Comparison of ENCODE assay signal across 8 mouse cellular contexts in genomic region chr10:59951211-59952151, GRCm38 (mm10). TPM values are rescaled to one million over a fixed set of nuclear protein-coding genes. Genes with fewer than 3 reads are reported as not detected.
DNase-seq lines count a peak whose midpoint lies in the region; ATAC-seq and TF ChIP-seq lines count a peak whose summit lies in the region.

Gene Ddit4, minus strand, starts transcription at chr10:59951834.

- peak within 1 kb of the TSS; percentile 76 for H3K4me3 ChIP-seq in ES-Bruce4 (ENCODE audit: low read depth, low read length)
- H3K4me3 ChIP-seq in forebrain, embryonic 14.5 days (ENCODE audit: low read depth, low read length): peak within 1 kb of the TSS; percentile 96
- H3K4me3 ChIP-seq in lung, adult 2 months (replicated peaks; ENCODE audit: extremely low read depth, low read depth, low read length): peak within 1 kb of the TSS; percentile 88

- peak; percentile 99 for DNase-seq in forebrain, embryonic 14.5 days (ENCODE audit: low spot score)
- DNase-seq in heart, postnatal 14 days: peak; percentile 99 to 100
- DNase-seq in layer of hippocampus, adult 18-20 months (ENCODE audit: low spot score in 2 of 2): peak; percentile 100
- peak; percentile 99 for DNase-seq in lung, adult 2 months
- peak; percentile 100 for DNase-seq in thymus, adult 18-20 months

- H3K9me3 ChIP-seq in ES-Bruce4 (replicated peaks; ENCODE audit: control insufficient read depth, insufficient read depth, low read length, poor library complexity, severe bottlenecking): no peaks in the 10 kb centered on the region
- H3K9me3 ChIP-seq in forebrain, embryonic 14.5 days (replicated peaks; ENCODE audit: control insufficient read depth, low read length): no peaks in the 10 kb centered on the region

- TF ChIP-seq EP300 in ES-Bruce4 (IDR thresholded peaks at IDR 0.05; ENCODE audit: insufficient read depth, low read depth, low read length): peak; percentile 86

- peaks cover 13% of the 10 kb centered on the region for H3K36me3 ChIP-seq in ES-Bruce4 (ENCODE audit: control insufficient read depth, insufficient read depth, low read length, poor library complexity, severe bottlenecking)
- H3K36me3 ChIP-seq in forebrain, embryonic 14.5 days (ENCODE audit: control insufficient read depth, insufficient read depth, low read length): 0 out of 2 replicates have a peak, but pooled peaks cover 5% of the 10 kb centered on the region

- peak within 1 kb of the TSS; percentile 91 for H3K9ac ChIP-seq in ES-Bruce4 (ENCODE audit: low read depth, poor library complexity, severe bottlenecking)
- H3K9ac ChIP-seq in forebrain, embryonic 14.5 days (ENCODE audit: low read length): peak within 1 kb of the TSS; percentile 96

- peak; percentile 89 for ATAC-seq in cerebellum, adult (ENCODE audit: insufficient number of reproducible peaks, low FRiP score, low TSS enrichment)
- peak; percentile 98 for ATAC-seq in forebrain, embryonic 14.5 days
- peak; percentile 93 for ATAC-seq in neutrophil, adult 5-6 weeks (ENCODE audit: extremely low read depth, insufficient number of reproducible peaks, low FRiP score, poor library complexity, severe bottlenecking)

- H3K27me3 ChIP-seq in ES-Bruce4 (ENCODE audit: control insufficient read depth, insufficient read depth, low read length, poor library complexity, severe bottlenecking): no peaks in the 10 kb centered on the region
- H3K27me3 ChIP-seq in forebrain, embryonic 14.5 days (replicated peaks; ENCODE audit: control insufficient read depth, insufficient read depth, low read length): no peaks in the 10 kb centered on the region

- peak within 1 kb of the TSS; percentile 76 for H3K4me2 ChIP-seq in forebrain, embryonic 14.5 days (ENCODE audit: low read length)

- peaks cover 7% of the 10 kb centered on the region for H3K4me1 ChIP-seq in ES-Bruce4 (ENCODE audit: control insufficient read depth, insufficient read depth, low read length)
- peaks cover 17% of the 10 kb centered on the region for H3K4me1 ChIP-seq in forebrain, embryonic 14.5 days (ENCODE audit: control insufficient read depth, insufficient read depth, low read length)
- H3K4me1 ChIP-seq in lung, adult 2 months (ENCODE audit: control insufficient read depth, insufficient read depth, low read length): peaks cover 9% of the 10 kb centered on the region

- TF ChIP-seq POLR2A in ES-Bruce4 (IDR thresholded peaks at IDR 0.05; ENCODE audit: insufficient read depth, low read length): peak; percentile 100
- TF ChIP-seq POLR2A in lung, adult 2 months (IDR thresholded peaks at IDR 0.05; ENCODE audit: borderline replicate concordance, extremely low read depth, low read depth, low read length): peak; percentile 100

- peak within 1 kb of the TSS; percentile 3; the same call in 1 of the 2 replicates for H3K27ac ChIP-seq in ES-Bruce4 (ENCODE audit: insufficient read depth, low read length)
- H3K27ac ChIP-seq in forebrain, embryonic 14.5 days (ENCODE audit: low read depth, low read length): peak within 1 kb of the TSS; percentile 97

- under 1% methylated on average over 76 of the region's 76 CpGs for WGBS in forebrain, embryonic 14.5 days
- under 1% methylated on average over 76 of the region's 76 CpGs for WGBS in lung, adult 2 months

- TF ChIP-seq CTCF in ES-Bruce4 (IDR thresholded peaks at IDR 0.05; ENCODE audit: low read depth, low read length): no peak
- no peak for TF ChIP-seq CTCF in lung, adult 2 months (IDR thresholded peaks at IDR 0.05; ENCODE audit: insufficient read depth, low read length)

- intact Hi-C loops in heart, postnatal 14 days (cut with DNase I): loop anchor here (1.0 to 5.0 kb wide), 5 partner anchors 18 to 57 kb away; partner anchors contain the start of gene Anapc16

RNA-seq across cellular contexts. Expression of gene Ddit4, which starts in this region (rescaled TPM):
- polyA plus RNA-seq in ES-Bruce4 (2011; ENCODE audit: insufficient read depth, insufficient read length, low read depth, missing spikeins): 172 and 176 TPM in 2 replicates
- polyA plus RNA-seq in forebrain, embryonic 14.5 days (2014; fragmentation: Nextera tagmentation; extraction: Ambion mirVana): 10.2 and 11.1 TPM in 2 replicates
- 100 to 1,000 TPM; 188 to 191 TPM for total RNA-seq in heart, postnatal 14 days (2021)
- 10 to 100 TPM; 69.7 to 89.5 TPM for total RNA-seq in layer of hippocampus, adult 18-20 months (2021)
- polyA plus RNA-seq in lung, adult 2 months (2012; rRNA removed): 32.6 and 53.4 TPM in 2 replicates
- total RNA-seq in neutrophil, adult 5-6 weeks (2017): 5.6 and 8.1 TPM in 2 replicates

Comparison
In these comparisons a context has a peak if more than half of its experiments do, and no peak if none do; other contexts are left out.
1. Peak in every context shown above with its lines: DNase-seq, ATAC-seq, H3K4me3 ChIP-seq and H3K27ac ChIP-seq.